Mouse (Mus musculus) liver, embryonic 14.5 days (tissue): Measurements from ENCODE around the gene Tmem208. TPM values are rescaled to one million over a fixed set of nuclear protein-coding genes. Genes with fewer than 3 reads are reported as not detected.
"Not testable (repeated sequence)": the region's sequence is repeated elsewhere in the genome, so short reads cannot be mapped to it uniquely, and the experiment has no call there.

Source experiments
- ATAC-seq: fragments of 200-750 bp; cut with Nextera tagmentation; 2 replicates; pipeline ENCODE4 v1.8.0; 2017; ENCODE audit warnings: moderate number of reproducible peaks, mild to moderate bottlenecking, moderate library complexity; ENCODE audit not compliant: insufficient read depth
- DNase-seq, 3 experiments: peaks; one replicate each; pipeline ENCODE4 v3.0.0-alpha.2; 2012 to 2013; ENCODE audit warnings: low read depth in 3 of 3, low spot score in 3 of 3
- H3K27ac ChIP-seq: fragments of 300-500 bp; sonication (generic); 2 replicates; pipeline ENCODE4 v1.5.1; 2014; ENCODE audit warnings: moderate library complexity, mild to moderate bottlenecking, control low read depth, inconsistent platforms
- H3K27me3 ChIP-seq: fragments of 300-500 bp; sonication (generic); 2 replicates; pipeline ENCODE4 v1.6.1; 2014; ENCODE audit warnings: mild to moderate bottlenecking, low read length, moderate library complexity; ENCODE audit not compliant: control insufficient read depth, insufficient read depth
- H3K36me3 ChIP-seq: fragments of 300-500 bp; sonication (generic); replicated peaks from 2 replicates; pipeline ENCODE4 v1.6.1; 2014; ENCODE audit warnings: low read depth; ENCODE audit not compliant: control insufficient read depth, insufficient read depth
- H3K4me1 ChIP-seq, 2 experiments: fragments of 200-500 bp in 1 of 2; fragments of 300-500 bp in 1 of 2; sonication (generic) in 1 of 2; replicated peaks; 2 replicates each; pipeline ENCODE4 v1.6.1; 2012 to 2014; ENCODE audit warnings: antibody characterized with exemption in 1 of 2, inconsistent platforms in 1 of 2, low read length in 1 of 2; ENCODE audit not compliant: control insufficient read depth in 2 of 2, insufficient read depth in 2 of 2
- H3K4me2 ChIP-seq: fragments of 300-500 bp; sonication (generic); 2 replicates; pipeline ENCODE4 v1.6.1; 2014; ENCODE audit warnings: low read depth, mild to moderate bottlenecking, control low read depth, moderate library complexity
- H3K4me3 ChIP-seq, 2 experiments: fragments of 200-500 bp in 1 of 2; fragments of 300-500 bp in 1 of 2; sonication (generic) in 1 of 2; 2 replicates each; pipeline ENCODE4 v1.5.1; 2012 to 2014; ENCODE audit warnings: low read depth in 2 of 2, low read length in 2 of 2, mild to moderate bottlenecking in 2 of 2, control low read depth in 1 of 2, inconsistent platforms in 1 of 2, moderate library complexity in 1 of 2; ENCODE audit not compliant: insufficient read depth in 1 of 2
- H3K9ac ChIP-seq: fragments of 300-500 bp; sonication (generic); replicated peaks from 2 replicates; pipeline ENCODE4 v1.6.1; 2014; ENCODE audit warnings: mild to moderate bottlenecking, control low read depth, moderate library complexity
- H3K9me3 ChIP-seq: fragments of 300-500 bp; sonication (generic); 2 replicates; pipeline ENCODE4 v1.6.1; 2016; ENCODE audit warnings: low read length, mixed read lengths; ENCODE audit not compliant: control insufficient read depth
- CTCF ChIP-seq: IDR thresholded peaks from 2 replicates; pipeline ENCODE4 v1.5.1; 2016; ENCODE audit warnings: antibody characterized with exemption, low read depth, control low read depth
- EP300 ChIP-seq: IDR thresholded peaks from 2 replicates; pipeline ENCODE4 v1.6.1; 2016; ENCODE audit warnings: antibody characterized with exemption, low read depth
- WGBS: fragments of 180-500 bp; shearing (Covaris S2); extraction: QIAGEN DNeasy Blood & Tissue Kit; methylation state at CpG from one replicate; pipeline ENCODE4 v1.1.7; 2014; ENCODE audit not compliant: insufficient replicate concordance; 5-methylcytosine and 5-hydroxymethylcytosine counted together
- polyA plus RNA-seq, 2 experiments: library from polyadenylated mRNA; depleted of rRNA in 1 of 2; stranded (reverse) in 1 of 2; unstranded in 1 of 2; fragments of >200 nt; fragmentation: Nextera tagmentation in 1 of 2; extraction: Ambion mirVana in 1 of 2; gene quantifications; 2 replicates each; pipeline versions ENCODE4 v1.2.1 to v1.2.3; 2012 to 2014

The Tmem208 gene
- polyA plus RNA-seq, 2 experiments: 59.1 to 103 TPM

GRCm38 (mm10) chr8:105289805-105290460, 36.2 kb upstream of the Tmem208 start, which contains the start of gene 4931428F04Rik:
TSS of gene 4931428F04Rik (minus strand) at chr8:105289864.
- H3K9me3 ChIP-seq: no peaks in the 10 kb centered on the region
- H3K27ac ChIP-seq: no peak within 1 kb of the TSS
- no peaks in the 10 kb centered on the region for H3K36me3 ChIP-seq
- DNase-seq: no peak
- H3K9ac ChIP-seq: no peak within 1 kb of the TSS; the same call in 1 of the 2 replicates
- no peak for TF ChIP-seq EP300
- TF ChIP-seq CTCF: peak; percentile 77
- H3K4me1 ChIP-seq: peaks cover 12 to 16% of the 10 kb centered on the region in 2 experiments
- peak within 1 kb of the TSS; percentile 86 for H3K4me2 ChIP-seq
- H3K27me3 ChIP-seq: peaks cover 12% of the 10 kb centered on the region
- WGBS: 4% methylated on average over 43 of the region's 43 CpGs
- peak; percentile 3; the same call in 1 of the 2 replicates for ATAC-seq
- peak within 1 kb of the TSS; percentile 42 to 50 for H3K4me3 ChIP-seq

- H3K27ac ChIP-seq: no peak overlapping the region
- peaks cover 12 to 16% of the 10 kb centered on the region in 2 experiments for H3K4me1 ChIP-seq
- H3K9me3 ChIP-seq: no peaks in the 10 kb centered on the region
- TF ChIP-seq EP300: no peak
- TF ChIP-seq CTCF: peak; percentile 98
- H3K4me2 ChIP-seq: no peak overlapping the region; the same call in 1 of the 2 replicates
- no peak overlapping the region for H3K9ac ChIP-seq
- peaks cover 12% of the 10 kb centered on the region for H3K27me3 ChIP-seq
- no peak overlapping the region for H3K4me3 ChIP-seq
- WGBS: 20% methylated on average over 31 of the region's 31 CpGs
- ATAC-seq (0 out of 2 replicates have a peak, but pooled peaks have one; percentile 16), DNase-seq (peak; percentile 77 to 81 (median 77))
- no peaks in the 10 kb centered on the region for H3K36me3 ChIP-seq
Measured at GRCm38 (mm10) chr8:105290554-105291314, 35.4 kb upstream of the Tmem208 start.

DNA sequence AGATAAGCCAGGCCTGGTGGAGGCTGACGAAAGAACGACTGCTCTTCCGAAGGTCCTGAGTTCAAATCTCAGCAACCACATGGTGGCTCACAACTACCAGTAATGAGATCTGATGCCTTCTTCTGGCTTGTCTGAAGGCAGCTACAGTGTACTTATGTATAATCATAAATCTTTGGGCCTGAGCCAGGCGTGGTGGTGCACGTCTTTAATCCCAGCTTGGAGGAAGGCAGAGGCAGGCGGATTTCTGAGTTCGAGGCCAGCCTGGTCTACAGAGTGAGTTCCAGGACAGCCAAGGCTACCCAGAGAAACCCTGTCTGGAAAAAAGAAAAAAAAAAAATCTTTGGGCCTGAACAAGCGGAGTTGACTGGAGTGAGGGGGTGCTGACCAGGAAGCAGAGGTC, 34.8 kb upstream of the Tmem208 start:
- not testable (repeated sequence) for H3K9ac ChIP-seq, H3K9me3 ChIP-seq, DNase-seq, H3K36me3 ChIP-seq, ATAC-seq, H3K4me3 ChIP-seq, H3K4me2 ChIP-seq, H3K27ac ChIP-seq
- Histone ChIP-seq H3K4me1 (peaks cover 12 to 20% of the 10 kb centered on the region in 2 experiments), H3K27me3 (peaks cover 12% of the 10 kb centered on the region)
- 71% methylated on average over 8 of the region's 8 CpGs for WGBS

DNA sequence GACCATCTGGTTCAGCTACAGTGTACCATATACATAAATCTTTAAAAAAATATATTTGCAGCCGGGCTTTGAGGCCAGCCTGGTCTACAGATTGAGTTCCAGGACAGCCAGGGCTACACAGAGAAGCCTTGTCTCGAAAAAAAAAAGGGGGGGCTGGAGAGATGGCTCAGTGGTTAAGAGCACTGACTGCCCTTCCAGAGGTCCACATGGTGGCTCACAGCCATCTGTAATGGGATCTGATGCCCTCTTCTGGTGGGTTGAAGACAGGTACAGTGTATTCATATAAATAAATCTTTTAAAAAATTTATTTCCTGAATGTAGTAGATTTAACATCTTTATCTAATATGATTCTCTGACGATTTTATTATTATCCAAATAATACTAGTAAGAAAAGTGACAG, 34.4 kb upstream of the Tmem208 start:
- not testable (repeated sequence) for H3K4me3 ChIP-seq

DNA sequence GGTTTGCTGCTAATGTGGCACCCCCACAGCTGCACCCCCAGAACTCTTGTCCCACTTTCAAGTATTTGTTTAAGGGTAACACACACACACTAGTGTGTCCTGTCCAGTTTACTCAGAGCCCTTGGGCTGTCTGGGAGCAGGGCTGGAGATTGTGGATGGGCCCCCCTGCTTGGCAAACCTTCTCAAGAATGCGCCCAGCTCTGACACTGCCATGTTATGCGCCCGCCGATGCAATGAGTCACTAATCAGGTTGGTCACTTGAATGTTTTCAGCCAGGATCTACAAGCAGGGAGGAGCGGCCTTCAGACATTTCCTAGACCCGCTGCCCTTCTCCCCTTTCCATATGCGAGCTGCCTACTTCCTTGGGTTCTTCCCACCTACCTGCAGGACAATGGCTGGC, 33.7 kb upstream of the Tmem208 start:
- TF ChIP-seq EP300 (no peak), CTCF (no peak)
- peaks cover 20 to 29% of the 10 kb centered on the region in 2 experiments for H3K4me1 ChIP-seq
- H3K9me3 ChIP-seq: no peaks in the 10 kb centered on the region
- 73% methylated on average over 7 of the region's 7 CpGs for WGBS
- H3K9ac ChIP-seq: no peak overlapping the region
- H3K27me3 ChIP-seq: peaks cover 12% of the 10 kb centered on the region
- DNase-seq (no peak), ATAC-seq (no peak)
- H3K36me3 ChIP-seq: no peaks in the 10 kb centered on the region
- H3K4me3 ChIP-seq: no peak overlapping the region
- no peak overlapping the region for H3K27ac ChIP-seq
- H3K4me2 ChIP-seq: no peak overlapping the region

More for the DNA sequence above, 34.4 kb upstream of the Tmem208 start:
- H3K4me2 ChIP-seq, H3K9me3 ChIP-seq, ATAC-seq, DNase-seq, H3K27ac ChIP-seq, H3K9ac ChIP-seq, H3K36me3 ChIP-seq: not testable (repeated sequence)
- Histone ChIP-seq H3K27me3 (peaks cover 12% of the 10 kb centered on the region), H3K4me1 (peaks cover 16 to 24% of the 10 kb centered on the region in 2 experiments)
- WGBS: 47% methylated on average over 3 of the region's 3 CpGs
- peak; percentile 31; the same call in 1 of the 2 replicates for TF ChIP-seq CTCF
